Comparison of ENCODE assay signal across 22 mouse cellular contexts in genomic region chr2:80577286-80577685, GRCm38 (mm10). TPM values are rescaled to one million over a fixed set of nuclear protein-coding genes. Genes with fewer than 3 reads are reported as not detected.
DNase-seq lines count a peak whose midpoint lies in the region; ATAC-seq and TF ChIP-seq lines count a peak whose summit lies in the region.
"Had no signal": no experiment of that assay in that cellular context is flagged by ENCODE, and none has a peak within 500 bp of the region (broad histone marks: within the 10 kb centered on the region; RNA-seq: fewer than 3 reads in every experiment).

No protein-coding gene starts in this region.

- no peaks in the 10 kb centered on the region for H3K36me3 ChIP-seq in kidney, adult 2 months (ENCODE audit: control insufficient read depth, insufficient read depth, low read length)
- no peaks in the 10 kb centered on the region for H3K36me3 ChIP-seq in liver, adult 2 months (ENCODE audit: control insufficient read depth, insufficient read depth, low read length)
- no peaks in the 10 kb centered on the region for H3K36me3 ChIP-seq in liver, embryonic 11.5 days (ENCODE audit: control insufficient read depth, insufficient read depth, low read length)
- H3K36me3 ChIP-seq: embryonic facial prominence, embryonic 12.5 days; forebrain, embryonic 15.5 days had no signal

- no peaks in the 10 kb centered on the region for H3K9me3 ChIP-seq in liver, embryonic 11.5 days (ENCODE audit: control insufficient read depth, low read length)
- H3K9me3 ChIP-seq: embryonic facial prominence, embryonic 10.5 days; embryonic facial prominence, embryonic 12.5 days; forebrain, embryonic 13.5 days; forebrain, embryonic 15.5 days; G1E had no signal

- no peaks in the 10 kb centered on the region for H3K27me3 ChIP-seq in kidney, adult 2 months (replicated peaks; ENCODE audit: control insufficient read depth, insufficient read depth, low read length)
- H3K27me3 ChIP-seq in liver, adult 2 months (ENCODE audit: control insufficient read depth, insufficient read depth, low read length): no peaks in the 10 kb centered on the region
- H3K27me3 ChIP-seq in liver, embryonic 11.5 days (replicated peaks; ENCODE audit: control insufficient read depth, insufficient read depth, low read length): no peaks in the 10 kb centered on the region; the same call in 1 of the 2 replicates
- H3K27me3 ChIP-seq: embryonic facial prominence, embryonic 12.5 days; forebrain, embryonic 13.5 days; forebrain, embryonic 15.5 days; Patski had no signal

- 89% methylated on average over 1 of the region's 1 CpGs for WGBS in kidney, adult 2 months
- WGBS in liver, adult 2 months: 90% methylated on average over 1 of the region's 1 CpGs
- WGBS in liver, embryonic 11.5 days: 96% methylated on average over 1 of the region's 1 CpGs

- peaks cover 23% of the 10 kb centered on the region for H3K4me1 ChIP-seq in kidney, adult 2 months (ENCODE audit: control insufficient read depth, insufficient read depth, low read length)
- peaks cover 13% of the 10 kb centered on the region for H3K4me1 ChIP-seq in liver, adult 2 months (ENCODE audit: control insufficient read depth, insufficient read depth, low read length)
- peaks cover 7% of the 10 kb centered on the region for H3K4me1 ChIP-seq in liver, embryonic 11.5 days (replicated peaks; ENCODE audit: control insufficient read depth, insufficient read depth, low read length)

- no peak overlapping the region for H3K27ac ChIP-seq in kidney, adult 2 months (ENCODE audit: insufficient read depth, low read depth, low read length)
- 0 out of 2 replicates have a peak overlapping the region, but pooled peaks have one; percentile 41 for H3K27ac ChIP-seq in liver, adult 2 months (replicated peaks; ENCODE audit: insufficient read depth, low read depth, low read length)
- H3K27ac ChIP-seq in liver, embryonic 11.5 days (ENCODE audit: low read depth, low read length): no peak overlapping the region
- H3K27ac ChIP-seq: embryonic facial prominence, embryonic 10.5 days; embryonic facial prominence, embryonic 12.5 days; forebrain, embryonic 13.5 days; forebrain, embryonic 15.5 days had no signal

- peaks cover 38% of the 10 kb centered on the region for H3K79me2 ChIP-seq in liver, adult 2 months (ENCODE audit: control insufficient read depth, insufficient read depth, low read length)

- TF ChIP-seq POLR2A in kidney, adult 2 months (IDR thresholded peaks at IDR 0.05; ENCODE audit: low read depth, low read length): no peak
- TF ChIP-seq POLR2A in liver, adult 2 months (IDR thresholded peaks at IDR 0.05; ENCODE audit: extremely low read depth, insufficient read depth, low read length): no peak

- no peak overlapping the region for H3K9ac ChIP-seq in liver, adult 2 months (ENCODE audit: low read depth, low read length)
- no peak overlapping the region for H3K9ac ChIP-seq in liver, embryonic 11.5 days (ENCODE audit: low read depth, low read length)
- H3K9ac ChIP-seq: embryonic facial prominence, embryonic 12.5 days; forebrain, embryonic 13.5 days; forebrain, embryonic 15.5 days had no signal

- no peak for TF ChIP-seq CTCF in kidney, adult 2 months (conservative IDR thresholded peaks at IDR 0.05; ENCODE audit: insufficient read depth, insufficient read length, low read depth, low read length)
- TF ChIP-seq CTCF in liver, adult 2 months (IDR thresholded peaks at IDR 0.05; ENCODE audit: low read depth, low read length): no peak

- peak; percentile 68 for DNase-seq in kidney, adult 2 months
- DNase-seq in kidney, postnatal 14 days: no peak
- peak; percentile 56 for DNase-seq in kidney, adult 9 months
- no peak for DNase-seq in kidney, adult 11 months
- DNase-seq in liver, adult 2 months (ENCODE audit: extremely low read depth, low read depth, low spot score): peak; percentile 89
- no peak for DNase-seq in liver, embryonic 11.5 days (ENCODE audit: low spot score)
- DNase-seq: adrenal gland, adult 8-10 months; adrenal gland, postnatal 36 days; B cell, adult 2 months; cerebellum, adult 11-12 months; cerebellum, adult 2 months; cerebellum, adult 9-10 months; cerebellum, postnatal 10 days; cerebellum, postnatal 25 days had no signal

- H3K4me3 ChIP-seq in kidney, adult 2 months (ENCODE audit: insufficient read depth, low read depth, low read length): no peak overlapping the region
- no peak overlapping the region for H3K4me3 ChIP-seq in liver, adult 2 months (ENCODE audit: insufficient read depth, low read depth, low read length)
- no peak overlapping the region for H3K4me3 ChIP-seq in liver, embryonic 11.5 days (ENCODE audit: low read depth, low read length)
- H3K4me3 ChIP-seq: embryonic facial prominence, embryonic 10.5 days; embryonic facial prominence, embryonic 12.5 days; forebrain, embryonic 13.5 days; forebrain, embryonic 15.5 days had no signal

- no peak overlapping the region for H3K4me2 ChIP-seq in liver, embryonic 11.5 days
- H3K4me2 ChIP-seq: embryonic facial prominence, embryonic 12.5 days; forebrain, embryonic 13.5 days; forebrain, embryonic 15.5 days had no signal

- no peak for ATAC-seq in liver, embryonic 11.5 days (replicated peaks; ENCODE audit: low FRiP score)
- ATAC-seq: activated CD4-positive, CD25-positive, alpha-beta regulatory T cell, adult 4 months; CD4-positive, CD25-positive, alpha-beta regulatory T cell, adult 4 months; forebrain, embryonic 13.5 days; forebrain, embryonic 15.5 days; Patski had no signal

RNA-seq across cellular contexts. Expression of gene Nckap1, which starts 3.9 kb away (rescaled TPM):
- 39.7 and 45.9 TPM in 2 replicates for polyA plus RNA-seq in kidney, adult 2 months (2012; rRNA removed)
- total RNA-seq in liver, adult 2 months (2014; rRNA removed): 88.8 and 95.3 TPM in 2 replicates
- polyA plus RNA-seq in liver, adult 2 months (2012; rRNA removed): 20.5 and 22.1 TPM in 2 replicates
- 27.4 and 30.2 TPM in 2 replicates for polyA plus RNA-seq in liver, embryonic 11.5 days (2014; fragmentation: Nextera tagmentation; extraction: Ambion mirVana)

RNA-seq across cellular contexts. Expression of gene Dusp19, which starts 39.6 kb away (rescaled TPM):
- polyA plus RNA-seq in kidney, adult 2 months (2012; rRNA removed): 6.0 and 7.8 TPM in 2 replicates
- total RNA-seq in liver, adult 2 months (2014; rRNA removed): 10.3 and 12.6 TPM in 2 replicates
- 3.4 and 3.5 TPM in 2 replicates for polyA plus RNA-seq in liver, adult 2 months (2012; rRNA removed)
- 16.1 and 18.6 TPM in 2 replicates for polyA plus RNA-seq in liver, embryonic 11.5 days (2014; fragmentation: Nextera tagmentation; extraction: Ambion mirVana)

RNA-seq across cellular contexts. Expression of gene Nup35, which starts 39.8 kb away (rescaled TPM):
- polyA plus RNA-seq in kidney, adult 2 months (2012; rRNA removed): 20.5 and 22.0 TPM in 2 replicates
- 4.8 and 6.0 TPM in 2 replicates for total RNA-seq in liver, adult 2 months (2014; rRNA removed)
- 9.1 and 9.5 TPM in 2 replicates for polyA plus RNA-seq in liver, adult 2 months (2012; rRNA removed)
- 71.3 and 74.7 TPM in 2 replicates for polyA plus RNA-seq in liver, embryonic 11.5 days (2014; fragmentation: Nextera tagmentation; extraction: Ambion mirVana)

Comparison
In these comparisons a context has a peak if more than half of its experiments do, and no peak if none do; other contexts are left out.
1. DNase-seq: peak in kidney, adult 2 months (single experiment), kidney, adult 9 months (single experiment) and liver, adult 2 months (single experiment); none in kidney, postnatal 14 days (single experiment), kidney, adult 11 months (single experiment) and liver, embryonic 11.5 days (single experiment).